Mouse (Mus musculus) ES-E14 (cell line): ENCODE data around the gene Gm4894.

Source experiments
- CHD2 ChIP-seq: IDR thresholded peaks from 2 replicates; pipeline ENCODE4 v1.6.1; 2014; ENCODE audit warnings: mild to moderate bottlenecking, low read depth, low read length, inconsistent platforms
- HCFC1 ChIP-seq: IDR thresholded peaks from 2 replicates; pipeline ENCODE4 v1.6.1; 2012; ENCODE audit warnings: low read length, inconsistent platforms, borderline replicate concordance; ENCODE audit not compliant: insufficient read depth
- MAFK ChIP-seq: IDR thresholded peaks from 2 replicates; pipeline ENCODE4 v1.6.1; 2014; ENCODE audit warnings: mild to moderate bottlenecking, low read depth, low read length, inconsistent platforms; ENCODE audit not compliant: insufficient read depth
- ZC3H11A ChIP-seq: IDR thresholded peaks from 2 replicates; pipeline ENCODE4 v1.6.1; 2012; ENCODE audit warnings: low read depth, mild to moderate bottlenecking, inconsistent platforms, low read length, borderline replicate concordance
- ZNF384 ChIP-seq: IDR thresholded peaks from 2 replicates; pipeline ENCODE4 v1.6.1; 2012; ENCODE audit warnings: low read depth, low read length, inconsistent platforms

DNA sequence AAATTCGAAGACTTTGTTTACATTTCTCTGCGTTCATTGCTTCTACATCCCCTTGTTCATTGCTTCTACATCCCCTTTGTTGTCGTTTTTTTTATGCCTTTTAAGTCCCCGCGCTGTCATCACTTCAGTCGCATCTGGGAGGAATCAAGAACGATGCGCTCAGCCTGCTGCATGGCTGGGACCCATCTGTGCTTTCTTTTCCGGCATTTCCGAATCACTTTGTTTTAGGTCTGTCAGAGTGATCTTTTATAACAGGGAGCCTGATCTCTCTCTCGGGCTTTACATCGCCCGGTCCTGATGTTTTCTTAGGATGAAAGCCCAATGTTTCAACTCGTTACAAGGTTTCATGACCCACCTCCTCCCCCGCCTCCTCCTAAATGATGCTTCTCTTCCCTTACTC, 44.0 kb upstream of the Gm4894 start:
- TF ChIP-seq MAFK: no peak
- no peak for TF ChIP-seq HCFC1
- no peak for TF ChIP-seq CHD2
- TF ChIP-seq ZC3H11A: no peak
- TF ChIP-seq ZNF384: no peak
